Mouse (Mus musculus): ENCODE measurements around the gene Prss46.

GRCm38 (mm10) chr9:110834961-110835360, 9.3 kb upstream of the Prss46 start:
- 0 out of 2 replicates have a peak, but pooled peaks have one; percentile 2 for TF ChIP-seq CTCF (IDR thresholded peaks at IDR 0.05; ENCODE audit: control insufficient read depth, insufficient read depth, insufficient replicate concordance, low read depth, low read length)
- no peak for TF ChIP-seq POLR2A (IDR thresholded peaks at IDR 0.05; ENCODE audit: control insufficient read depth, low read depth, low read length)

Data from testis, adult 2 months (tissue).